Mouse (Mus musculus): ENCODE data around the gene Ubr3. TPM values are rescaled to one million over a fixed set of nuclear protein-coding genes. Genes with fewer than 3 reads are reported as not detected.
"Not testable (repeated sequence)": the region's sequence is repeated elsewhere in the genome, so short reads cannot be mapped to it uniquely, and the experiment has no call there.

The Ubr3 gene
- polyA plus RNA-seq, 1 experiment from 2014 or later = 11.7 TPM

- Histone ChIP-seq H3K27ac (replicated peaks) (no peak overlapping the region), H3K9me3 (replicated peaks) (no peaks in the 10 kb centered on the region), H3K4me1 (peaks cover 18% of the 10 kb centered on the region), H3K4me3 (no peak overlapping the region), H3K36me3 (no peaks in the 10 kb centered on the region), H3K27me3 (ENCODE audit: low read depth, poor library complexity, severe bottlenecking) (no peaks in the 10 kb centered on the region)
- no peak for DNase-seq (ENCODE audit: low spot score)
- 83% methylated on average over 2 of the region's 2 CpGs for WGBS
These were observed 8.1 kb upstream of the Ubr3 start for GRCm38 (mm10) chr2:69888957-69889356.

- peaks cover 2% of the 10 kb centered on the region; the same call in 1 of the 2 replicates for H3K4me1 ChIP-seq
- no peak for DNase-seq (ENCODE audit: low spot score)
- H3K27me3 ChIP-seq (ENCODE audit: low read depth, poor library complexity, severe bottlenecking) = no peaks in the 10 kb centered on the region
- no peaks in the 10 kb centered on the region for H3K9me3 ChIP-seq (replicated peaks)
- H3K27ac ChIP-seq (replicated peaks) = no peak overlapping the region
- H3K36me3 ChIP-seq = no peaks in the 10 kb centered on the region
- 64% methylated on average over 7 of the region's 7 CpGs for WGBS
- H3K4me3 ChIP-seq = no peak overlapping the region
These were observed 6.2 kb upstream of the Ubr3 start for GRCm38 (mm10) chr2:69890843-69891242.

- no peak for DNase-seq (ENCODE audit: low spot score)
- H3K27me3 ChIP-seq (ENCODE audit: low read depth, poor library complexity, severe bottlenecking) = no peaks in the 10 kb centered on the region
- H3K27ac ChIP-seq (replicated peaks) = no peak overlapping the region
- no peak overlapping the region for H3K4me3 ChIP-seq
- H3K9me3 ChIP-seq (replicated peaks) = no peaks in the 10 kb centered on the region
- WGBS = 97% methylated on average over 1 of the region's 1 CpGs
- H3K36me3 ChIP-seq = no peaks in the 10 kb centered on the region
- H3K4me1 ChIP-seq = peaks cover 2% of the 10 kb centered on the region
These were observed 3.9 kb upstream of the Ubr3 start for GRCm38 (mm10) chr2:69893145-69893544.

- DNase-seq (ENCODE audit: low spot score) = no peak
- Histone ChIP-seq H3K27ac (replicated peaks) (no peak overlapping the region), H3K27me3 (ENCODE audit: low read depth, poor library complexity, severe bottlenecking) (no peaks in the 10 kb centered on the region), H3K4me3 (no peak overlapping the region), H3K4me1 (peaks cover 9% of the 10 kb centered on the region), H3K36me3 (no peaks in the 10 kb centered on the region), H3K9me3 (replicated peaks) (no peaks in the 10 kb centered on the region)
- 89% methylated on average over 5 of the region's 5 CpGs for WGBS
These were observed 3.2 kb upstream of the Ubr3 start for GRCm38 (mm10) chr2:69893891-69894290.

GRCm38 (mm10) chr2:69895502-69896223 is 1.4 kb upstream of the Ubr3 start:
- Histone ChIP-seq H3K4me1 (peaks cover 20% of the 10 kb centered on the region), H3K27me3 (ENCODE audit: low read depth, poor library complexity, severe bottlenecking) (no peaks in the 10 kb centered on the region), H3K4me3 (no peak overlapping the region), H3K36me3 (peaks cover 5% of the 10 kb centered on the region; the same call in 1 of the 2 replicates), H3K9me3 (replicated peaks) (no peaks in the 10 kb centered on the region), H3K27ac (replicated peaks) (no peak overlapping the region)
- DNase-seq (ENCODE audit: low spot score) = no peak
- 57% methylated on average over 14 of the region's 14 CpGs for whole genome bisulfite sequencing

- Histone ChIP-seq H3K36me3 (peaks cover 10% of the 10 kb centered on the region), H3K9me3 (replicated peaks) (no peaks in the 10 kb centered on the region), H3K4me3 (no peak overlapping the region), H3K27me3 (ENCODE audit: low read depth, poor library complexity, severe bottlenecking) (no peaks in the 10 kb centered on the region), H3K27ac (replicated peaks) (no peak overlapping the region), H3K4me1 (peaks cover 20% of the 10 kb centered on the region)
- 91% methylated on average over 4 of the region's 4 CpGs for WGBS
- DNase-seq (ENCODE audit: low spot score) = no peak
These were observed 843 bp upstream of the Ubr3 start for GRCm38 (mm10) chr2:69896224-69896581.

- WGBS = 1% methylated on average over 55 of the region's 55 CpGs
- peaks cover 20% of the 10 kb centered on the region for H3K36me3 ChIP-seq
- peak overlapping the region; percentile 97 for H3K27ac ChIP-seq (replicated peaks)
- H3K27me3 ChIP-seq (ENCODE audit: low read depth, poor library complexity, severe bottlenecking) = no peaks in the 10 kb centered on the region
- no peaks in the 10 kb centered on the region for H3K9me3 ChIP-seq (replicated peaks)
- peaks cover 20% of the 10 kb centered on the region for H3K4me1 ChIP-seq
- H3K4me3 ChIP-seq = peak overlapping the region; percentile 98
- peak; percentile 66 for DNase-seq (ENCODE audit: low spot score)
These were observed 851 bp downstream of the Ubr3 start for GRCm38 (mm10) chr2:69897618-69898575.

- no peak overlapping the region for H3K27ac ChIP-seq (replicated peaks)
- H3K36me3 ChIP-seq = peaks cover 33% of the 10 kb centered on the region
- WGBS = 94% methylated on average over 3 of the region's 3 CpGs
- H3K4me3 ChIP-seq = no peak overlapping the region
- DNase-seq (ENCODE audit: low spot score) = no peak
- peaks cover 14% of the 10 kb centered on the region for H3K4me1 ChIP-seq
- no peaks in the 10 kb centered on the region for H3K27me3 ChIP-seq (ENCODE audit: low read depth, poor library complexity, severe bottlenecking)
- H3K9me3 ChIP-seq (replicated peaks) = no peaks in the 10 kb centered on the region; the same call in 1 of the 2 replicates
These were observed 6.5 kb downstream of the Ubr3 start for GRCm38 (mm10) chr2:69903541-69903940.

GRCm38 (mm10) chr2:69907394-69907793 is 10.3 kb downstream of the Ubr3 start:
- not testable (repeated sequence) for H3K4me3 ChIP-seq; H3K4me1 ChIP-seq; DNase-seq (ENCODE audit: low spot score); H3K27me3 ChIP-seq (ENCODE audit: low read depth, poor library complexity, severe bottlenecking); H3K9me3 ChIP-seq (replicated peaks); H3K27ac ChIP-seq (replicated peaks)
- WGBS = 91% methylated on average over 4 of the region's 4 CpGs
- H3K36me3 ChIP-seq = peaks cover 22% of the 10 kb centered on the region

- Histone ChIP-seq H3K36me3 (peaks cover 35% of the 10 kb centered on the region), H3K27me3 (ENCODE audit: low read depth, poor library complexity, severe bottlenecking) (no peaks in the 10 kb centered on the region), H3K4me1 (peaks cover 6% of the 10 kb centered on the region; the same call in 1 of the 2 replicates), H3K27ac (replicated peaks) (no peak overlapping the region), H3K9me3 (replicated peaks) (no peaks in the 10 kb centered on the region; the same call in 1 of the 2 replicates), H3K4me3 (no peak overlapping the region)
- 50% methylated on average over 2 of the region's 2 CpGs for WGBS
- DNase-seq (ENCODE audit: low spot score) = no peak
These were observed 15.8 kb downstream of the Ubr3 start for GRCm38 (mm10) chr2:69912801-69913200.

GRCm38 (mm10) chr2:69917301-69917700 is 20.3 kb downstream of the Ubr3 start:
- no peaks in the 10 kb centered on the region for H3K27me3 ChIP-seq (ENCODE audit: low read depth, poor library complexity, severe bottlenecking)
- peaks cover 6% of the 10 kb centered on the region; the same call in 1 of the 2 replicates for H3K4me1 ChIP-seq
- peaks cover 62% of the 10 kb centered on the region for H3K36me3 ChIP-seq
- H3K27ac ChIP-seq (replicated peaks) = no peak overlapping the region
- DNase-seq (ENCODE audit: low spot score) = no peak
- 94% methylated on average over 3 of the region's 3 CpGs for WGBS
- H3K9me3 ChIP-seq (replicated peaks) = no peaks in the 10 kb centered on the region
- no peak overlapping the region for H3K4me3 ChIP-seq

GRCm38 (mm10) chr2:69924943-69925342 is 27.9 kb downstream of the Ubr3 start:
- DNase-seq (ENCODE audit: low spot score) = no peak
- H3K4me3 ChIP-seq = no peak overlapping the region
- 96% methylated on average over 3 of the region's 3 CpGs for WGBS
- no peaks in the 10 kb centered on the region for H3K4me1 ChIP-seq
- peaks cover 72% of the 10 kb centered on the region for H3K36me3 ChIP-seq
- H3K27ac ChIP-seq (replicated peaks) = no peak overlapping the region
- no peaks in the 10 kb centered on the region for H3K9me3 ChIP-seq (replicated peaks)
- no peaks in the 10 kb centered on the region for H3K27me3 ChIP-seq (ENCODE audit: low read depth, poor library complexity, severe bottlenecking)

- DNase-seq (ENCODE audit: low spot score) = no peak
- no peaks in the 10 kb centered on the region for H3K27me3 ChIP-seq (ENCODE audit: low read depth, poor library complexity, severe bottlenecking)
- no peaks in the 10 kb centered on the region for H3K4me1 ChIP-seq
- no peak overlapping the region for H3K27ac ChIP-seq (replicated peaks)
- no peaks in the 10 kb centered on the region for H3K9me3 ChIP-seq (replicated peaks)
- H3K4me3 ChIP-seq = no peak overlapping the region
- peaks cover 72% of the 10 kb centered on the region for H3K36me3 ChIP-seq
- 95% methylated on average over 5 of the region's 5 CpGs for WGBS
These were observed 39.3 kb downstream of the Ubr3 start for GRCm38 (mm10) chr2:69936331-69936730.
